Mouse (Mus musculus): ENCODE measurements around the gene Olfr1392.

DNA sequence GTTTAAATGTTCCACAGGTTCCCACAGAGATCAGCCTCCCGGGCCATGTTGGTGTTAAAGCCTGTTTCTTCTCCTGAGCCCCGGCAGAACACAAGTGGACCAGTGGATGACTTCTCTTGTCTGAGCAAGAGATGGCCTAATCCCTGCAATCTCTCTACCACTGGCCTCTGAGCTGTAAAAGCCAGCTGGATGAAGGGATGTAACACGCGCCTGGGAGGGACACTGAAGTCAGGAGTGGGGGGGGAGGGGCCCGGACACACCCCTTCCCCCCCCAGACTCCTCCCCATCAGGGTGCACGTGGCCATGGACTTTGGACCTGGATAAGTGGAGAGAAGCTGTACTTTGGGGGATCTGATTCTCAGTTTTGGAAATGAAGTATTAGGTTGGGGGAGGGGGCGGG is 39.9 kb upstream of the Olfr1392 start:
- TF ChIP-seq POLR2A (IDR thresholded peaks at IDR 0.05; ENCODE audit: low read depth, low read length) = no peak
- TF ChIP-seq CTCF (IDR thresholded peaks at IDR 0.05; ENCODE audit: extremely low read depth, insufficient read length, insufficient replicate concordance, low read depth, low read length) = no peak

Data from small intestine, adult 2 months (tissue).